Comparison of ENCODE assay signal across 24 mouse cellular contexts in genomic region chr5:90900688-90901087, GRCm38 (mm10). TPM values are rescaled to one million over a fixed set of nuclear protein-coding genes. Genes with fewer than 3 reads are reported as not detected.
DNase-seq lines count a peak whose midpoint lies in the region; ATAC-seq and TF ChIP-seq lines count a peak whose summit lies in the region.
"Had no signal": no experiment of that assay in that cellular context is flagged by ENCODE, and none has a peak within 500 bp of the region (broad histone marks: within the 10 kb centered on the region; RNA-seq: fewer than 3 reads in every experiment).

No protein-coding gene starts in this region.

- peaks cover 10% of the 10 kb centered on the region for H3K4me1 ChIP-seq in embryonic facial prominence, embryonic 15.5 days
- H3K4me1 ChIP-seq in embryonic facial prominence, embryonic 10.5 days, result peaks cover 16% of the 10 kb centered on the region
- H3K4me1 ChIP-seq in midbrain, postnatal 0 days (ENCODE audit: insufficient read depth, low read length), result peaks cover 3% of the 10 kb centered on the region; the same call in 1 of the 2 replicates
- no peaks in the 10 kb centered on the region; the same call in none of the 2 replicates for H3K4me1 ChIP-seq in midbrain, embryonic 16.5 days (ENCODE audit: control insufficient read depth, insufficient read depth, low read length)
- peaks cover 8% of the 10 kb centered on the region for H3K4me1 ChIP-seq in kidney, embryonic 16.5 days (ENCODE audit: insufficient read depth, low read length)

- H3K27me3 ChIP-seq in embryonic facial prominence, embryonic 15.5 days, result peaks cover 17% of the 10 kb centered on the region
- H3K27me3 ChIP-seq in embryonic facial prominence, embryonic 10.5 days (replicated peaks; ENCODE audit: low read depth, poor library complexity, severe bottlenecking), result peaks cover 22% of the 10 kb centered on the region
- H3K27me3 ChIP-seq in midbrain, postnatal 0 days (ENCODE audit: insufficient read depth, low read length), result no peaks in the 10 kb centered on the region
- peaks cover 3% of the 10 kb centered on the region for H3K27me3 ChIP-seq in midbrain, embryonic 16.5 days (ENCODE audit: control insufficient read depth, insufficient read depth, low read depth, low read length)
- peaks cover 14% of the 10 kb centered on the region for H3K27me3 ChIP-seq in kidney, embryonic 16.5 days (ENCODE audit: insufficient read depth, low read length)

- 68% methylated on average over 7 of the region's 7 CpGs for WGBS in embryonic facial prominence, embryonic 15.5 days
- WGBS in embryonic facial prominence, embryonic 10.5 days, result 78% methylated on average over 7 of the region's 7 CpGs
- 59% methylated on average over 7 of the region's 7 CpGs for WGBS in midbrain, postnatal 0 days
- WGBS in midbrain, embryonic 16.5 days, result 55% methylated on average over 7 of the region's 7 CpGs
- WGBS in kidney, embryonic 16.5 days, result 77% methylated on average over 7 of the region's 7 CpGs

- 0 out of 2 replicates have a peak overlapping the region, but pooled peaks have one; percentile 35 for H3K27ac ChIP-seq in embryonic facial prominence, embryonic 15.5 days (replicated peaks)
- no peak overlapping the region for H3K27ac ChIP-seq in embryonic facial prominence, embryonic 10.5 days (replicated peaks)
- no peak overlapping the region for H3K27ac ChIP-seq in midbrain, postnatal 0 days (ENCODE audit: low read depth, low read length)
- no peak overlapping the region for H3K27ac ChIP-seq in midbrain, embryonic 16.5 days (ENCODE audit: low read length)
- H3K27ac ChIP-seq in kidney, embryonic 16.5 days (ENCODE audit: low read length), result no peak overlapping the region
- H3K27ac ChIP-seq: embryonic facial prominence, embryonic 12.5 days; forebrain, embryonic 12.5 days; heart, embryonic 10.5 days; layer of hippocampus, adult 2 months; limb, embryonic 12.5 days had no signal

- no peak for DNase-seq in embryonic facial prominence, embryonic 10.5 days (ENCODE audit: low spot score)
- DNase-seq in midbrain, postnatal 0 days (ENCODE audit: low spot score), result peak; percentile 23
- no peak for DNase-seq in urinary bladder, adult 2 months (ENCODE audit: low spot score)
- DNase-seq: B cell, adult 2 months; layer of hippocampus, postnatal 36 days had no signal

- TF ChIP-seq CTCF in midbrain, postnatal 0 days (IDR thresholded peaks at IDR 0.05), result no peak

- no peaks in the 10 kb centered on the region for H3K9me3 ChIP-seq in embryonic facial prominence, embryonic 15.5 days (replicated peaks)
- H3K9me3 ChIP-seq in embryonic facial prominence, embryonic 10.5 days, result no peaks in the 10 kb centered on the region
- no peaks in the 10 kb centered on the region for H3K9me3 ChIP-seq in midbrain, postnatal 0 days (ENCODE audit: low read length)
- no peaks in the 10 kb centered on the region for H3K9me3 ChIP-seq in midbrain, embryonic 16.5 days (replicated peaks; ENCODE audit: control insufficient read depth, low read length, poor library complexity, severe bottlenecking)
- no peaks in the 10 kb centered on the region for H3K9me3 ChIP-seq in kidney, embryonic 16.5 days (ENCODE audit: low read length)
- H3K9me3 ChIP-seq: embryonic facial prominence, embryonic 12.5 days; forebrain, embryonic 12.5 days; heart, embryonic 10.5 days; limb, embryonic 12.5 days had no signal

- no peak for ATAC-seq in embryonic facial prominence, embryonic 15.5 days (ENCODE audit: insufficient number of reproducible peaks, low FRiP score, low TSS enrichment, low read depth)
- ATAC-seq in midbrain, postnatal 0 days (ENCODE audit: low FRiP score), result no peak
- ATAC-seq in midbrain, embryonic 16.5 days, result no peak
- ATAC-seq in megakaryocyte progenitor cell, adult 5-6 weeks (replicated peaks; ENCODE audit: poor library complexity), result 0 out of 2 replicates have a peak, but pooled peaks have one; percentile 10
- no peak for ATAC-seq in kidney, embryonic 16.5 days (ENCODE audit: low FRiP score, low TSS enrichment)
- ATAC-seq: hindbrain, embryonic 16.5 days; intestine, embryonic 16.5 days; liver, postnatal 0 days had no signal

- no peak overlapping the region for H3K4me3 ChIP-seq in embryonic facial prominence, embryonic 15.5 days (replicated peaks)
- H3K4me3 ChIP-seq in embryonic facial prominence, embryonic 10.5 days, result no peak overlapping the region
- H3K4me3 ChIP-seq in midbrain, postnatal 0 days (ENCODE audit: low read depth, low read length), result no peak overlapping the region
- H3K4me3 ChIP-seq in midbrain, embryonic 16.5 days (ENCODE audit: low read depth, low read length), result no peak overlapping the region
- H3K4me3 ChIP-seq in kidney, embryonic 16.5 days (ENCODE audit: low read length), result no peak overlapping the region
- H3K4me3 ChIP-seq: embryonic facial prominence, embryonic 12.5 days; erythroblast, embryonic 14.5 days; forebrain, embryonic 12.5 days; heart, embryonic 10.5 days; layer of hippocampus, adult 2 months; limb, embryonic 12.5 days had no signal

- H3K9ac ChIP-seq in embryonic facial prominence, embryonic 15.5 days, result no peak overlapping the region
- no peak overlapping the region for H3K9ac ChIP-seq in midbrain, postnatal 0 days (replicated peaks; ENCODE audit: low read length, poor library complexity, severe bottlenecking)
- H3K9ac ChIP-seq in midbrain, embryonic 16.5 days (ENCODE audit: low read depth, low read length), result no peak overlapping the region
- H3K9ac ChIP-seq in kidney, embryonic 16.5 days (replicated peaks; ENCODE audit: low read length), result no peak overlapping the region
- H3K9ac ChIP-seq: embryonic facial prominence, embryonic 12.5 days; forebrain, embryonic 12.5 days; limb, embryonic 12.5 days; liver, postnatal 0 days had no signal

- no peak overlapping the region for H3K4me2 ChIP-seq in embryonic facial prominence, embryonic 15.5 days (replicated peaks)
- no peak overlapping the region for H3K4me2 ChIP-seq in midbrain, postnatal 0 days (ENCODE audit: low read depth, low read length, poor library complexity, severe bottlenecking)
- H3K4me2 ChIP-seq in midbrain, embryonic 16.5 days (ENCODE audit: low read length), result no peak overlapping the region
- H3K4me2 ChIP-seq in kidney, embryonic 16.5 days (replicated peaks; ENCODE audit: low read depth, low read length), result no peak overlapping the region
- H3K4me2 ChIP-seq: embryonic facial prominence, embryonic 12.5 days; forebrain, embryonic 12.5 days; limb, embryonic 12.5 days; liver, embryonic 11.5 days had no signal

- no peaks in the 10 kb centered on the region for H3K36me3 ChIP-seq in embryonic facial prominence, embryonic 15.5 days
- H3K36me3 ChIP-seq in embryonic facial prominence, embryonic 10.5 days (replicated peaks), result no peaks in the 10 kb centered on the region
- no peaks in the 10 kb centered on the region for H3K36me3 ChIP-seq in midbrain, postnatal 0 days (ENCODE audit: insufficient read depth, low read length)
- H3K36me3 ChIP-seq in midbrain, embryonic 16.5 days (ENCODE audit: control insufficient read depth, insufficient read depth, low read length), result no peaks in the 10 kb centered on the region
- no peaks in the 10 kb centered on the region for H3K36me3 ChIP-seq in kidney, embryonic 16.5 days (ENCODE audit: insufficient read depth, low read length)
- H3K36me3 ChIP-seq: embryonic facial prominence, embryonic 12.5 days; forebrain, embryonic 12.5 days; heart, embryonic 10.5 days; limb, embryonic 12.5 days had no signal

RNA-seq across cellular contexts. Expression of gene Cxcl2, which starts 3.0 kb away (rescaled TPM):
- not detected in 2 replicates for polyA plus RNA-seq in embryonic facial prominence, embryonic 15.5 days (2015; fragmentation: Nextera tagmentation; extraction: Ambion mirVana)
- polyA plus RNA-seq in embryonic facial prominence, embryonic 10.5 days (2016; fragmentation: Nextera tagmentation; extraction: Ambion mirVana), result not detected in 2 replicates
- not detected in 2 replicates for total RNA-seq in midbrain, postnatal 0 days (2014; rRNA removed)
- 0.14 TPM in 1 of 2 replicates, not detected in the other for polyA plus RNA-seq in midbrain, postnatal 0 days (2015; fragmentation: Nextera tagmentation; extraction: Ambion mirVana)
- polyA plus RNA-seq in midbrain, embryonic 16.5 days (2015; fragmentation: Nextera tagmentation; extraction: Ambion mirVana), result 0.11 TPM in 1 of 2 replicates, not detected in the other
- total RNA-seq in megakaryocyte progenitor cell, adult 5-6 weeks (2015), result 7.3 and 32.4 TPM in 2 replicates
- total RNA-seq in megakaryocyte progenitor cell, adult 5-6 weeks (2017), result 9.4 and 27.4 TPM in 2 replicates
- polyA plus RNA-seq in urinary bladder, adult 2 months (2012; rRNA removed), result 0.37 TPM in 1 of 2 replicates, not detected in the other
- 0.10 TPM in 1 of 2 replicates, not detected in the other for polyA plus RNA-seq in kidney, embryonic 16.5 days (2015; fragmentation: Nextera tagmentation; extraction: Ambion mirVana)
- total RNA-seq: layer of hippocampus, adult 2 months; layer of hippocampus, postnatal 36 days; left cerebral cortex, postnatal 10 days had no signal
- polyA plus RNA-seq: embryonic facial prominence, embryonic 12.5 days; forebrain, embryonic 12.5 days; heart, embryonic 10.5 days; heart, embryonic 16.5 days; hindbrain, embryonic 16.5 days; intestine, embryonic 16.5 days; limb, embryonic 12.5 days; testis, adult 2 months had no signal

RNA-seq across cellular contexts. Expression of gene Cxcl1, which starts 9.6 kb away (rescaled TPM):
- 1.3 TPM in 2 replicates for polyA plus RNA-seq in embryonic facial prominence, embryonic 15.5 days (2015; fragmentation: Nextera tagmentation; extraction: Ambion mirVana)
- polyA plus RNA-seq in embryonic facial prominence, embryonic 10.5 days (2016; fragmentation: Nextera tagmentation; extraction: Ambion mirVana), result 0.10 TPM in 1 of 2 replicates, not detected in the other
- total RNA-seq in midbrain, postnatal 0 days (2014; rRNA removed), result not detected in 2 replicates
- 0.56 and 0.78 TPM in 2 replicates for polyA plus RNA-seq in midbrain, postnatal 0 days (2015; fragmentation: Nextera tagmentation; extraction: Ambion mirVana)
- polyA plus RNA-seq in midbrain, embryonic 16.5 days (2015; fragmentation: Nextera tagmentation; extraction: Ambion mirVana), result 0.15 TPM in 1 of 2 replicates, not detected in the other
- total RNA-seq in megakaryocyte progenitor cell, adult 5-6 weeks (2015), result not detected in 2 replicates
- not detected in 2 replicates for total RNA-seq in megakaryocyte progenitor cell, adult 5-6 weeks (2017)
- polyA plus RNA-seq in urinary bladder, adult 2 months (2012; rRNA removed), result 1.1 and 1.4 TPM in 2 replicates
- polyA plus RNA-seq in kidney, embryonic 16.5 days (2015; fragmentation: Nextera tagmentation; extraction: Ambion mirVana), result 0.75 and 1.5 TPM in 2 replicates
- total RNA-seq: hematopoietic stem cell, adult 5-6 weeks; layer of hippocampus, adult 2 months; neutrophil, adult 5-6 weeks had no signal
- polyA plus RNA-seq: erythroblast, embryonic 14.5 days; forebrain, embryonic 12.5 days had no signal

RNA-seq across cellular contexts. Expression of gene Mthfd2l, which starts 30.2 kb away (rescaled TPM):
- 43.3 and 47.0 TPM in 2 replicates for polyA plus RNA-seq in embryonic facial prominence, embryonic 15.5 days (2015; fragmentation: Nextera tagmentation; extraction: Ambion mirVana)
- polyA plus RNA-seq in embryonic facial prominence, embryonic 10.5 days (2016; fragmentation: Nextera tagmentation; extraction: Ambion mirVana), result 53.2 and 58.7 TPM in 2 replicates
- 87.4 and 90.9 TPM in 2 replicates for total RNA-seq in midbrain, postnatal 0 days (2014; rRNA removed)
- polyA plus RNA-seq in midbrain, postnatal 0 days (2015; fragmentation: Nextera tagmentation; extraction: Ambion mirVana), result 54.6 and 54.9 TPM in 2 replicates
- 59.8 and 62.4 TPM in 2 replicates for polyA plus RNA-seq in midbrain, embryonic 16.5 days (2015; fragmentation: Nextera tagmentation; extraction: Ambion mirVana)
- 12.6 and 14.6 TPM in 2 replicates for total RNA-seq in megakaryocyte progenitor cell, adult 5-6 weeks (2015)
- total RNA-seq in megakaryocyte progenitor cell, adult 5-6 weeks (2017), result 5.8 and 10.6 TPM in 2 replicates
- polyA plus RNA-seq in urinary bladder, adult 2 months (2012; rRNA removed), result 25.9 and 32.4 TPM in 2 replicates
- 40.0 and 41.5 TPM in 2 replicates for polyA plus RNA-seq in kidney, embryonic 16.5 days (2015; fragmentation: Nextera tagmentation; extraction: Ambion mirVana)
